ENCODE assay signal across 8 mouse cellular contexts in the genomic region with DNA sequence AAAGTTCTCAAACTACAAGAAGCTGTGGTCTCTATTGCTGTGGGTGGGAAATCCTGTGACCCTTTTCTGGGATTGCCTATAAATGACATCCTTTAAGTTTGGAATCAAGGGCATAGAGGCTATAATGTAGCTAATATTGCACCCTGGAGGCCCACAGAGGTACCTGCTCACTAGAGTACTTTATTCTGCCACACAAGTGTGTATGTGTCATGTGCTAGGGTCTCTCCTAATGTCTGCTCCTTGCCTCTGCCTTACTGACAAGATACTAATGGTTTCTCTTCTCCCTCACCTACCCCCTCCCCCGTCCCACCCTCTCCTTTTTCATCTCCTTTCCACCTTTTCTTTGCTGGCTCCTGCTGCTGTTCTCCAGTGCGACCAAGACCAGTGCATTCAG.
A peak's percentile ranks its signal among the peaks of the same experiment; 100 is the strongest.
DNase-seq lines count a peak whose midpoint lies in the region; ATAC-seq lines count a peak whose summit lies in the region.

No protein-coding gene starts in this region.

- no peaks in the 10 kb centered on the region for H3K27me3 ChIP-seq in heart, embryonic 14.5 days (ENCODE audit: control insufficient read depth, insufficient read depth, low read length)
- H3K27me3 ChIP-seq in embryonic facial prominence, embryonic 11.5 days (ENCODE audit: control insufficient read depth, insufficient read depth, low read length) = no peaks in the 10 kb centered on the region
- H3K27me3 ChIP-seq in hindbrain, embryonic 14.5 days (ENCODE audit: control insufficient read depth, insufficient read depth, low read length) = no peaks in the 10 kb centered on the region
- H3K27me3 ChIP-seq in midbrain, embryonic 13.5 days = no peaks in the 10 kb centered on the region

- H3K4me2 ChIP-seq in heart, embryonic 14.5 days (ENCODE audit: low read length) = peak overlapping the region; percentile 77
- peak overlapping the region; percentile 77 for H3K4me2 ChIP-seq in embryonic facial prominence, embryonic 11.5 days (ENCODE audit: low read depth, low read length)
- peak overlapping the region; percentile 77 for H3K4me2 ChIP-seq in hindbrain, embryonic 14.5 days (replicated peaks)
- H3K4me2 ChIP-seq in midbrain, embryonic 13.5 days (replicated peaks) = peak overlapping the region; percentile 81

- no peak for ATAC-seq in heart, embryonic 14.5 days (ENCODE audit: insufficient number of reproducible peaks, insufficient read depth, low FRiP score, low read depth)
- ATAC-seq in embryonic facial prominence, embryonic 11.5 days (replicated peaks; ENCODE audit: insufficient number of reproducible peaks, low FRiP score, low TSS enrichment, low read depth) = no peak
- ATAC-seq in hindbrain, embryonic 14.5 days (ENCODE audit: low FRiP score) = peak; percentile 35; the same call in 1 of the 2 replicates
- ATAC-seq in midbrain, embryonic 13.5 days = peak; percentile 43

- H3K4me1 ChIP-seq in heart, embryonic 14.5 days (ENCODE audit: control insufficient read depth in 2 of 2, insufficient read depth in 2 of 2, low read length in 2 of 2) = peaks cover 3 to 7% of the 10 kb centered on the region in 2 experiments; a peak in 3 of 4 replicates
- H3K4me1 ChIP-seq in embryonic facial prominence, embryonic 11.5 days (ENCODE audit: control insufficient read depth, insufficient read depth, low read length) = no peaks in the 10 kb centered on the region; the same call in 1 of the 2 replicates
- H3K4me1 ChIP-seq in hindbrain, embryonic 14.5 days (replicated peaks; ENCODE audit: control insufficient read depth, insufficient read depth, low read length) = peaks cover 7% of the 10 kb centered on the region
- H3K4me1 ChIP-seq in midbrain, embryonic 13.5 days (replicated peaks) = peaks cover 7% of the 10 kb centered on the region

- no peaks in the 10 kb centered on the region for H3K9me3 ChIP-seq in heart, embryonic 14.5 days (ENCODE audit: control insufficient read depth, low read length)
- H3K9me3 ChIP-seq in embryonic facial prominence, embryonic 11.5 days (replicated peaks; ENCODE audit: control insufficient read depth, low read length) = no peaks in the 10 kb centered on the region
- H3K9me3 ChIP-seq in hindbrain, embryonic 14.5 days (ENCODE audit: control insufficient read depth, low read length) = no peaks in the 10 kb centered on the region
- no peaks in the 10 kb centered on the region for H3K9me3 ChIP-seq in midbrain, embryonic 13.5 days

- no peak overlapping the region for H3K4me3 ChIP-seq in heart, embryonic 14.5 days (ENCODE audit: control insufficient read depth in 1 of 2, insufficient read depth in 1 of 2, low read depth in 1 of 2, low read length in 2 of 2)
- no peak overlapping the region; the same call in 1 of the 2 replicates for H3K4me3 ChIP-seq in embryonic facial prominence, embryonic 11.5 days (ENCODE audit: low read depth, low read length)
- 0 out of 2 replicates have a peak overlapping the region, but pooled peaks have one; percentile 35 for H3K4me3 ChIP-seq in hindbrain, embryonic 14.5 days (replicated peaks; ENCODE audit: low read length)
- H3K4me3 ChIP-seq in midbrain, embryonic 13.5 days (replicated peaks) = peak overlapping the region; percentile 45

- no peak overlapping the region for H3K27ac ChIP-seq in heart, embryonic 14.5 days (replicated peaks in 1 of 2; ENCODE audit: control insufficient read depth in 1 of 2, insufficient read depth in 1 of 2, low read depth in 2 of 2, low read length in 2 of 2)
- H3K27ac ChIP-seq in embryonic facial prominence, embryonic 11.5 days (replicated peaks; ENCODE audit: low read depth, low read length) = no peak overlapping the region
- H3K27ac ChIP-seq in hindbrain, embryonic 14.5 days = peak overlapping the region; percentile 48
- peak overlapping the region; percentile 10; the same call in 1 of the 2 replicates for H3K27ac ChIP-seq in midbrain, embryonic 13.5 days

- intact Hi-C loops in heart, postnatal 36 days (cut with DNase I) = no loop called here

- WGBS in heart, embryonic 14.5 days = 31% methylated on average over 2 of the region's 2 CpGs
- 18% methylated on average over 2 of the region's 2 CpGs for WGBS in embryonic facial prominence, embryonic 11.5 days
- WGBS in hindbrain, embryonic 14.5 days = 18% methylated on average over 2 of the region's 2 CpGs
- 32% methylated on average over 2 of the region's 2 CpGs for WGBS in midbrain, embryonic 13.5 days

- 0 out of 2 replicates have a peak overlapping the region, but pooled peaks have one; percentile 63 for H3K9ac ChIP-seq in heart, embryonic 14.5 days (ENCODE audit: low read length)
- H3K9ac ChIP-seq in embryonic facial prominence, embryonic 11.5 days (replicated peaks; ENCODE audit: low read length) = peak overlapping the region; percentile 63
- peak overlapping the region; percentile 69 for H3K9ac ChIP-seq in hindbrain, embryonic 14.5 days
- peak overlapping the region; percentile 71; the same call in 1 of the 2 replicates for H3K9ac ChIP-seq in midbrain, embryonic 13.5 days (replicated peaks)

- H3K36me3 ChIP-seq in heart, embryonic 14.5 days (ENCODE audit: control insufficient read depth, insufficient read depth, low read length) = no peaks in the 10 kb centered on the region
- H3K36me3 ChIP-seq in embryonic facial prominence, embryonic 11.5 days (replicated peaks; ENCODE audit: control insufficient read depth, insufficient read depth, low read depth, low read length) = no peaks in the 10 kb centered on the region
- H3K36me3 ChIP-seq in hindbrain, embryonic 14.5 days (replicated peaks; ENCODE audit: control insufficient read depth, insufficient read depth) = no peaks in the 10 kb centered on the region
- H3K36me3 ChIP-seq in midbrain, embryonic 13.5 days = no peaks in the 10 kb centered on the region

- no peak for DNase-seq in heart, postnatal 36 days
- no peak for DNase-seq in embryonic facial prominence, embryonic 11.5 days (ENCODE audit: low spot score)
- no peak for DNase-seq in hindbrain, embryonic 14.5 days (ENCODE audit: low spot score)
- DNase-seq in right cerebral cortex, postnatal 4 days = no peak
- DNase-seq in thymus, postnatal 0 days (ENCODE audit: low spot score) = no peak
- DNase-seq in cerebellum, postnatal 36 days = no peak

Comparison
In these comparisons a context has a peak if more than half of its experiments do, and no peak if none do; other contexts are left out.
1. ATAC-seq: peak in hindbrain, embryonic 14.5 days (single experiment) and midbrain, embryonic 13.5 days (single experiment); none in heart, embryonic 14.5 days (single experiment) and embryonic facial prominence, embryonic 11.5 days (single experiment).
2. H3K27ac ChIP-seq: peak in hindbrain, embryonic 14.5 days (single experiment) and midbrain, embryonic 13.5 days (single experiment); none in heart, embryonic 14.5 days (0 of 2) and embryonic facial prominence, embryonic 11.5 days (single experiment).
3. H3K4me3 ChIP-seq: peak in hindbrain, embryonic 14.5 days (single experiment) and midbrain, embryonic 13.5 days (single experiment); none in heart, embryonic 14.5 days (0 of 2) and embryonic facial prominence, embryonic 11.5 days (single experiment).
4. Peak in every context shown above with its lines, with median percentiles within 50 percentile points of each other: H3K4me2 ChIP-seq and H3K9ac ChIP-seq.